Mouse (Mus musculus): ENCODE measurements around the gene Enox1.
A peak's percentile ranks its signal among the peaks of the same experiment; 100 is the strongest.

Enox1 gene

GRCm38 (mm10) chr14:77577481-77578251 is 421.1 kb downstream of the Enox1 start:
- no peak for DNase-seq (ENCODE audit: low spot score)

- no peak for DNase-seq (ENCODE audit: low spot score)
Measured at GRCm38 (mm10) chr14:77578355-77578754, 421.8 kb downstream of the Enox1 start.

- peak; percentile 37 for DNase-seq (ENCODE audit: low spot score)
Measured at GRCm38 (mm10) chr14:77580106-77580936, 423.8 kb downstream of the Enox1 start.

GRCm38 (mm10) chr14:77580937-77581270 is 424.3 kb downstream of the Enox1 start:
- peak; percentile 66 for DNase-seq (ENCODE audit: low spot score)

- no peak for DNase-seq (ENCODE audit: low spot score)
Measured at GRCm38 (mm10) chr14:77581616-77582015, 425.1 kb downstream of the Enox1 start.

GRCm38 (mm10) chr14:77584426-77584825 is 427.9 kb downstream of the Enox1 start:
- DNase-seq (ENCODE audit: low spot score), result no peak

DNA sequence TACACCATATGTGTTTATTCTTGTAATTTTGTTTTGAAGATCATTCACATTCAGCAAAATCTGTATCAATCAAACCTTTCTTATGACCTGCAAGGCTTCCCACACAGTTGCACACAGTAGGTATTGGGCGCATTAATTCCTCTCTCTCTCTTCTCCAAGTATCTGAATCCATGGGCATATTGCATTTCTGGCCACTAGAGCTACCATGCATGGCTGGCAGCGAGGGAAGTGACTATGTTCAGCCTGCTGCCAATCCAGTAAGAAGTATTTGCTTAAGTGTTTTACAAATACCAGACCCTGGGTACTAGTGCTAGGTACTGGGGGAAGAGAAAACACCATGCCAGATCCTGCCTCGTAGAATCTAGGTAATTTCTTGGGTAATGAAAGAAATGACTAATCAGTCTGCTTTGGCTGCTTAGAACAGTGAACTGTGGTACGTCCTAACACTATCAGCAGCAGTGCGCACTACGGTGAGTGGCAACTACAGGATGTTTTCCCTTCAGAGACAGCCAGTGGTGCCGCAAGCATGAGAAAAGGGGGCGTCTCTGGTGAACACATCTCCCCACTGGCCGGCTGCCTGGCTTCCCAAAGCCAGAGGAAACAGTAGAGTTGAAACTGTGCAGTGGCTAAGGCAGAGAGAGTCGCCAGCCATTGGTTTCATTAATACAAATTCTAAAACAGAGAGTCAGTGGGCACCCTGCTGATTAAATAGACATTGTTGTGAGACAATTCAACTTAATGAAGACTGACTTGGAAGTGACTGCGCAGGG is 428.7 kb downstream of the Enox1 start:
- no peak for DNase-seq (ENCODE audit: low spot score)

GRCm38 (mm10) chr14:77586033-77586432 is 429.5 kb downstream of the Enox1 start:
- no peak for DNase-seq (ENCODE audit: low spot score)

DNA sequence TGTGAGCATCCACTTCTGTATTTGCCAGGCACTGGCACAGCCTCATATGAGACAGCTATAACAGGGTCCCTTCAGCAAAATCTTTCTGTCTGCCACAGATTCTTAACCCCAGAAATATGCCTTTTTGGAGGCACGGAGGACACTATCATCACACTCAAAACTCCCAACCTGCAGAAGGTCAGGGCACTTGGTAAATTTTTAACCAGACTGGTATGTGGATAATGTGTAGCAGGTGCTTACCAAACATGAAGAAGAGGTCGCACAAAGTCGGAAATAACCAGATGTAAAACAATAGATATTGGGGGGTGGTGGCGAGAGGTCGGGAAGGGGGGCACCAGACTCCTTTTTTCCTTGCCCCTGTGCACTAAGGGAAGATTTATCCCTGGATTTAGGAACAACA is 430.6 kb downstream of the Enox1 start:
- no peak for DNase-seq (ENCODE audit: low spot score)

- no peak for DNase-seq (ENCODE audit: low spot score)
Measured at GRCm38 (mm10) chr14:77593136-77593838, 436.7 kb downstream of the Enox1 start.

DNA sequence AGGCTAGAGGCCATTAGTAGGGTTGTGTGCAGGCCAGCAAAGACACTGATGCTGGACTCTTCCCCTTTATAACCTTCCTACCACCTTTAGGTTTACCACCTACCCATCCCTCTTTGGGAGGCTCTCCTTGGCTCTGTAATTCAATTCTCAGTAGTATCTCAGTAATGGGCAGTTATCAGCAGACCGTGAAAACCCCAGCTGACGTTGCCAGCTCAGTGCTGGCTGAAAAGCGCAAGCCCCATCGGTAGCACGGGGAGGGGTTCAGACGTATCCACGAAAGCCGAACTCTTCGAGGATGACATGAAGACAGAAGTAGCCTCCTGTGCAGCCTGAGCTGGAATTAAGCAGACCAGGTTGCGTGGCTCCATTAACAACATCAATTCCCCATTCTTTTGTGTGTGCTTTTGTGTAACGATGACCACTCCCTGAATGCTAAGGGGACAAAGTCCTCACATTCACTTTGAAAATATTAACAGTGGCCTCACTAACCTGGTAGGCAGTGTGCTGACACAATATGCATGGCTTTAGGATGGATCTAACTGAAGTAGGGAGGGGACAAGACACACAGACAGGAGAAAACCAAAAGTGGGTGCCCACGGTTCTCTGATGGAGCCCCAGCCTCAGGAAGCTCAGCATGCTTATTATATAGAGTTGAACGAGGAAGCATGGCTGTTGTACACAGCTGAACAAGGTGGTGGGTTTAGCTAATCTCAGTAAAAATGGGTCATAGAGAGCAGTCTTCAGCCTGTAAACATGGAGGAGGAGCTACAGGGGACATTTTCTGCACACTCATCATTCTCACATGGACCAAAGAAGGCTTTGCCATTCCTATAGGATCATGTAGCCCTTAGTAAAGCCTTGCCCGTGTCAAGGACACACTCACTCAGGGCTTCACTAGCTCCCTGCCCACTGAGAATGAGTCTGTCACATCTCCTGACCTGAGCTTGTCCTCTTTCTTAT is 439.9 kb downstream of the Enox1 start:
- DNase-seq (ENCODE audit: low spot score), result no peak

DNA sequence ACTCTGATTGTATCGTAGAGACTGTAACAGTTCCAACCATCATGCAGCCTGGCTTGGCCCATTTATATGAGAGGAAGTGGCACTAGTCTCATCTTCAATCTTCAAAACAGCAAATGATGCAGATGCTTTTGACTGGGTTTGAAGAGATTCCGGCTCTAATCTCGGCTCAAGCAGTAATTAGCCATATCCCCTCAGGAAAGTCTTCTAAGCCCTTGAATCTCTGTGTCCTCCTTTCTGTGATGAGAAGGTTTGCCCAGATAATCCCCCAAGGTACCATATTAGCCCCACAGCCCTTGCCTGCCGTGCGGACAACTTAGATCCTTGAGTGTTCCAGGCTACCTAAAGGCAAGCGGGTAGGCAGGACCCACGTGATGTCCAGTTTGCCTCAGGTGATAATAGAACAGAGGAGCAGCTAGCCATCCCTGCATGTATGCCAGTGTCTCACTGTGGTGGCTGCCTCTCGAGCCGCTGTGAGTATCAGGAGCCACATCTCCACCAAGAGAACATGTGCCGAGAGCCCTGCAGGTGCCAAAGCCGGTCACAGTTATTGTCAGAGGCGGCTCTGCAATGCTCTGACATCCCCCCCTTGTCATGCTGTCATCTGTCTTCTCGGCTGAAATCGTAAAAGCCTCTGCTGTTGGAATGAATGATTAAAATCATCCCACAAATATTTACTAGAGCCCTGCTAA is 442.6 kb downstream of the Enox1 start:
- no peak for DNase-seq (ENCODE audit: low spot score)

- no peak for DNase-seq (ENCODE audit: low spot score)
Measured at GRCm38 (mm10) chr14:77600773-77601172, 444.2 kb downstream of the Enox1 start.

DNA sequence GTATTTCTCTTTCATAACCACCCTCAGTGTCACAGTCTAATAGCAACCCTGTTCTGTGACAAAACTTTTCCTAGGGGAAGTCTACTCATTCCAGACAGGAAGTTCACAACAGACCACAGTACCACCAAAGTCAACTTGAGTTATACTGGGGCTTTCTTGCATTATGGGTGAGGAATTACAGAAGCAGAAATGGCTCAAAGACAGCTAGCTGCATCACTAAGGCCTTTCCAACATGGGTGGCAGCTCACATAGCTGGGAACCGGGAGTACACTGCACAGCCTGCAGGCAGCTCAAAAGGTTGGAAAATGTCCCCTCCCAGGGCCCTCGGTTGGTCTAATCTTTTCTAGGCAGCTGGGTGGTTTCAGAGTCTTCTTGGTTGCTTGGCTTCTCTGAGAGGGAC is 444.9 kb downstream of the Enox1 start:
- no peak for DNase-seq (ENCODE audit: low spot score)

DNA sequence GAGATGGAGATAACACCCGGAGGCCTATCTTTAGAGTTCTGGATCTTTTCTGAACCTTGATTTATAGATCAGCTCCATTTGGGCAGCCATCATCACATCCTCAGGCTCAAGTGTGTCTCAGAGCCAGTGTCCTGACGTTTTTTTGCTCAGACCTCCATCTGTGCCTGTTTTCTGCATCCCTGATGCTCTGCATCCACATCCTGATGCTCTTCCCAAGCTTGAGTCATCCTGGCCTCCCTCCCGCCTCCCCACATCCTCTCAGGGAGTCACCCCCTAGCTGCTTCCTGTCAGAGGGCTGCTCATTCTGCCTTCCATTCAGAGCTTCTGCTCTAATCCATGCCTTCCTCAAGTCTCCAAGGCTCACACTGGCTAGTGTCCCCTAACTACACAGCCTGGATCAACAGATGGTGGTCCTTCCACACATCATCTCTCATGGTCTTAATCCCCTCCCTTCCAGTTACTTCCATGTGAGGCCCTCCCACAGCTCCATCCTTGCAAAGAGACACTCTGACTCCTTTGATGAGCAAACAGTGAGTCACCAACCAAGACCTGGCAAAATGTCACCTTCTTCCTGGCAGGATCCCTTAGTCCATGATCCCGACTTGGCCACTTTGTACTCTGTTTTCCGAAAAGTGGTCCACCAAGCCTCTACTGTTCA is 451.7 kb downstream of the Enox1 start:
- no peak for DNase-seq (ENCODE audit: low spot score)

- no peak for DNase-seq (ENCODE audit: low spot score)
Measured at GRCm38 (mm10) chr14:77615201-77615600, 458.6 kb downstream of the Enox1 start.

- DNase-seq (ENCODE audit: low spot score), result no peak
Measured at GRCm38 (mm10) chr14:77617250-77617649, 460.7 kb downstream of the Enox1 start.

DNA sequence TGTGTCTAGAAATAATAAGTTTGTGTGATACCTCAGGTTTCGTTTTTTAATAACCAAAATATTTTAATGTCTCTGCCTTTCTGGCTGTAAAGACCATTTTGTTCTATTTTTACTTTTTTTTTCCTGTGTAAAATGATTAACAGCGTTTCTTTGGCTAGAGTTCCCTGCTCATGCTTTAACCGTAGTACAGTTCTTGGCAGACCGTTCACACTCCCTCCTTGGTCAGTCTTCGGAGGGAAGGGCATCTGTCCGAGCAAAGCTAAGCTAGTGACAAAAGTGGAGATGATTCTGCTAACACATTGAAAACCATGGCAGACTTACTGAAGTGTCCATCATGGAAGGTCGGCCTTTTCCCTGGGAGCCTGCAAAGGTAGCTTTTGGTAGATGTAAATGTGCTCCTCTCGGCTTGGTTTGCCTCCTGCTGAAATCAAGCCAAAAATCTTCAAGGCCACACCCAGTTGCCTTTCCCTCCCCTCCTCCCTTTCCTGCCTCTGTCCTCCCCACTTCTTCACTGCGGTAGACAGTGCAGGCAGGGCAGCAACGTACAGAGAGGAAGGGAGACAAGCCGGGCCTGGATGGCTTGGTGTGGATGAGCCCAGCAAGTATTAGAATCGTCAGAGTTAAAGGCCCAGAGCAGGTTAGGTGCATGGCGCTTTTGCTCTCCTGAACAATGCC is 461.7 kb downstream of the Enox1 start:
- no peak for DNase-seq (ENCODE audit: low spot score)

Data from layer of hippocampus, adult 11-12 months (tissue).